Mouse (Mus musculus) urinary bladder, postnatal 10 days (tissue): ENCODE results near the gene Plcz1.

Experiments
- DNase-seq: peaks from one replicate; pipeline ENCODE4 v3.0.0; 2022; ENCODE audit warnings: low spot score

Gene Plcz1

DNA sequence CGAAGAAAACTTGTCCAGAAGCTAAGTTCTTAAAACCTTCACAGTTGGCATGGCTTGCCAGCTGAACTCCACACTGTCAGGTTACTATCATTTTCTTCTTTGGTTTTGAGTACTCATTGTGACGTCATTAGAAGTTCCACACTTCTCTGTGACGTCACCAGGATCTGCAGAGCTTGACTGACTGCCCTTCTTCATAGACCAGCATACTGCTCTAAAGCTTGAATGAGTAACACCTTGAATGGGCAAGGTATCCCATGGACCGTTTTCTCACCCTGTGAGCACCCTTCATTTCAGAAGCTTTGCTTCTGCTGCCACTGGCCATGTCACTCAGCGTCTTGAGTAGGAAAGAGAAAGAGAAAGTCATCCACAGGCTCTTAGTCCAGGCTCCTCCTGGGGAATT lies at the start of gene Plcz1:
Gene Plcz1, minus strand, starts transcription at position 101 of the 400 bp plus-strand sequence.
- no peak for DNase-seq

- no peak for DNase-seq
Measured at GRCm38 (mm10) chr6:140089855-140090254, 48.6 kb upstream of the Plcz1 start.

DNA sequence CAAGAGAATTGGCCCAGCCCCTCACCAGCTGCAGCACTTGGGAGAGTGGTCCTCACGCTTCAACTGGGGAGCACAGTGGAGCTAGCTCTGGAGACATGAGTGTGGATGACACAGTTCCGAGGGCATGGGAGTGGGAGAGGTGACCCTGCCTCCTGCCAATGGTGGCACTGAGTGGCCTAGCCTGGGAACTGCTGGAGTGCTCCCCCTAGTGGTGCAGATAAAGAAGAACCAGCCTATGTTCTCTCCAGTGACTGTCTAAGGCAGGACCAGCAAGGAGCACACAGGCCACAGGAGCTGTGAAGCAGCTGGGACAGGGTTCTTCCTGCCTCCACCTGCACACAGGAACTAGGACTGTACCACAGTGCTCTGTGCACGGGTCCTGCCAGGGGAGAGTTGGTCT lies 40.5 kb upstream of the Plcz1 start:
- DNase-seq, result no peak

DNA sequence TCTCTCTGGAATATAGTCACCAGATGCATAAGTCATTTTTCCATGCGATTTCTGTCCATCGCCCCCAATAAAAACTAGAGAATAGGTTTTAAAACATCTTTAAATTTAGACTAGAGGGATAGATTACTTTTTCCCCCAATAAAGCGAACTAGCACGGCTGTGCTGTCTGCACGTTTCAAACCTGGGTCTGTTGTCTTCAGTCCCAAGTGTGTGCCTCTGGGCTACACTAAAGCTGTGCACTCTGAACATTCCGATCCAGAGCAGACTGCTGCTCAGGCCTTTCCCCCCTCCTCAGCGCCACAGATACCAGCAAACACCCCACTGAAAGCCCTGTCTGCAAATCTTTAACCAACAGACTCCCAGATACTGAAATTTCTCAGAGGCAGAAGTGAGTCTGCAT lies 39.7 kb upstream of the Plcz1 start:
- DNase-seq, result no peak

GRCm38 (mm10) chr6:140069177-140069576 lies 27.9 kb upstream of the Plcz1 start:
- no peak for DNase-seq

- no peak for DNase-seq
Measured at GRCm38 (mm10) chr6:140054271-140054928, 13.1 kb upstream of the Plcz1 start.

- DNase-seq, result no peak
Measured at GRCm38 (mm10) chr6:140051476-140051875, 10.2 kb upstream of the Plcz1 start.

GRCm38 (mm10) chr6:140040952-140041351 lies 305 bp downstream of the Plcz1 start, which contains the start of gene Capza3:
Gene Capza3, plus strand, starts transcription at chr6:140041252.
- DNase-seq, result no peak

- DNase-seq, result no peak
Measured at GRCm38 (mm10) chr6:140024404-140024803, 16.9 kb downstream of the Plcz1 start.

DNA sequence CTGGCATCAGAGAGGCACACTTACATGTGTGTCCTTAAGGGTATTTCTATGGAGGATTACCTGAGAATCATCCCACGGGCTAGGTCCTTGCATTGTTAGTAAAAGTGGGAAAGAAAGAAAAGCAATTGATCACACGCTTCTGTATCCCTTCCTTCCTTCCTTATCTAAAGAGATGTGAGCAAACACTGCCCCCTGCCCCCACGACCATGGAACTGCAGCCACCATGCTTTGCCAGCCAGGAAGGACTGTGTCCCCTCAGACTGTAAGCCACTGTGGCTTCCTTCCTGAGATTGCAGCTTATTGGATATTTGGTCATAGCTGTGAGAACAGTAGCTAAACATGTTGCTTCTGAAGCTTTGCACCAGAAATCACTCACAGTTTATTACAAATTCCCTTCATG lies 36.1 kb downstream of the Plcz1 start:
- no peak for DNase-seq

DNA sequence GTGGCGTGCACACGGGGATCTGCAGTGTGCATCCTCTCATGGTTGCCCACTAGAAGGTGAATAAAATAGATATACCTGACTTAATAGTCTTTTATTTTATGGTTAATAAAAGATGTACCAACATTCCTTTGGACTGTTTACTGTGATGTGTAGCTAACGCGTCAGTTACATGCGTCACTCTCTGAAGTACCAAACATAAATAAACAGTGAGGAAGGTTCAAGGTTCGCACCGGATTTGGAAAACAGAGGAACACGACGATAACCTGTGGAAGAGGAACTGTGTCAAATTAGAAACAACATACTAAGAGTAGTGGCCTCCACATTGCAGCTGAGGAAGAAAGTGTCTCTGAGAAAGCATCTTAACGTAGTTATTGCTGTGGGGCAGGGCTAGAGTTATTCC lies 51.7 kb downstream of the Plcz1 start:
- no peak for DNase-seq

DNA sequence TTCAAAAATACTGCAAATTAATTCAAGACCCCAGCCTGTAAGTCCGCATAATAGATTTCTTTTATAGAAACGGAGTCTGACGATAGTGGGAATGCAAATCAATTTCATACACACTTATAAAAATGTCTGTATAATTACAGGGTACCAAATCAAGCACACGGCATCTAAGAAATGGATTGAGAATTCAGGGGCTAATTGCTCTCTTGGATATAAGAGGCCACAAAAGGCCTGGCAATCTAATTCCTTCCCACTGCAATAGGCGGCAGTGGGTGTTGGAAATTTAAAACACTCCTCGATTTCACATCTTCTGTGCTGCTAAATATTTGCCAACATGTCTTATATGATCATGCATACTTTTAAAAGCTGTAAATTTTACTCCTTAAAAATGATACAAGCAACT lies 52.2 kb downstream of the Plcz1 start:
- DNase-seq, result no peak

GRCm38 (mm10) chr6:139986564-139986963 lies 54.7 kb downstream of the Plcz1 start:
- DNase-seq, result no peak

DNA sequence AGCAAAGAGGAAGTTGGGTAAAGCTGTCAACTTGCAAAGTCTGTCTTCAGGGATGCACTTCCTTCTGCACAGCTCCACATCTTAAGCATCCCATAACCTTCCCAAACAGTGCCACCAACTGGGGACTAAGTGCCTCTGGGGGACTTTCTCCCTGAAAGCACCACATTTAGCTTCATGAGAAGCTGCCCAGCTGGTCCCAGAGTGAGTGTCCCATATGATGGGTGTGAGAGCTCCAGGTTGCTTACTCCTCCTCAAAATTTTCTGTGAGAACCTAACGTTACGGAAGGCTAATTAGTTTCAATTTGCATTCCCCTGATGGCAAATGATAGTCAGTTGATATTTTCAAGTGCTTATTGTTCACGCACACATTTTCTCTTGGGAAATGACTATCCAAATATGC lies 57.2 kb downstream of the Plcz1 start:
- no peak for DNase-seq

DNA sequence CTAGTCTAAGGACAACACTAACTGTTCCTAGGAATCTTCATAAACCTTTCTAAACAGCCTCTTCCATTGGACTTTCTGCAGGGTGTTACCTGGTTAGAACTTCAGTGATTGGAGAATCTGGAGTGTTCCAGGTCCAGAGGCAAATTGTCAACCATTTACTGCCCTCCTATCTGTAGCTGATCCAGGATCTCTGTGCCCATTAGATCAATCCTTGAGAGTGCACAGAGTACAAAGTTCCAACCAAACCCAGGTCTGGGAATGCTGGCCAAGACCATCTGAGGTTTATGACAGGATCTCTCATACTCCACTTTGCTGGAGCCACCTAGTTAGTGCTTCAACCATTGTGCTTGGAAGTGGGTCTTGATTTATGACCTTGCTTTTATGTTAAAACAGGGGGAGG lies 60.2 kb downstream of the Plcz1 start:
- DNase-seq, result no peak

DNA sequence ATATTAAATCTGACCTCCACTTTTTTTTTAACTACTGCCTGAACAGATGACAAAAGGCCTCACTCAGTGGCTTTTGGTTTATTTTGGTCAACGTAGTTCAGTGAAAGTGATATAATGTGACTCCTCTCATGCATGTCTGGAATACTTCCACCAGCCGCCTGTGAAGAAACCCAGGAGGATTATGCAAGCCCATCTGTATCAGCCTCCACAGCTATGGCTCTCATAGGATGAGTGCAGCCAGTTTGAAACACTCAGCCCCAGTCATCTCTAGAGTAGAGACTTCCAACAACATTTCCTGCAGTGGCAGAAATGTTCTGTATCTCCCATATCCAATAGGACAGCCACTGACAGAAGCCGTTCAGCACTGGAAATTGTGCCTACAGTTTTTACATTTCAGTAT lies 63.1 kb downstream of the Plcz1 start:
- DNase-seq, result no peak

DNA sequence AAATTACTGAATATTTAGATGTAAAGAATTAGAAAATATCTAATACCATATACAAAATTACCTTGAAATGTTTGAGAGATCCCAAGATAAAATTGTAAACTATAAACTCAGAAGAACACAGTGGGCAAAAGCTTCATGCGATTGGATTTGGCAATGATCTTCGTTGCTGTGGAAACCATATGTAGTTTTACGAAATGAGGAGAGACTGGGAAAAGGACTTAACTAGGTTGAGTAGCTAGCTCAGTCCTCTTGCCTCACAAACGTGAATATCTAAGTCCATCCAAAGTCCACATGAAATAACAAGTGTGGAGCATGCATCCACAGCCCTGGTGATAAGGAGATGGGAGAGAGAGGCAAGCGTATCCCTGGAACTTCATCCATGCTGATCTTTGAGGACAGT lies 66.6 kb downstream of the Plcz1 start:
- no peak for DNase-seq

- DNase-seq, result no peak
Measured at GRCm38 (mm10) chr6:139971608-139972298, 69.5 kb downstream of the Plcz1 start.

DNA sequence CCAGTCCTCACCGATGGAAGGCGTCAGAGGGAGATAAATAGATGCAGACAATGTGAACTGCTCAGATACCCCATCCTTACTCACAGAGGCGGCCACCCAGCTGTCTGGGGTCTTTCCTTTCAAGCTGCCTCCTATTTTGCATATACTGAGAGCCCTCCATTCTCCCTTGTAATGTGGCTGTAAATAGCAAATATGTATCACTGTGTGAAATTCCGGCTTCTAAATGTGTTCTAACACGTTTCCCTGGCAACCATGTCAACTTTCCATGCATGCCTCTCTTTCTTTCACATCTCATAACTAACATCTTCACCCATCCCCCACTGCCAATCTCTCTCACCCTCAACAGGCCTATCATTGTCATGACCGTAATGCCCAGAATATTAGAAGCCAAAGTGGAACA lies 74.6 kb downstream of the Plcz1 start:
- DNase-seq, result no peak

DNA sequence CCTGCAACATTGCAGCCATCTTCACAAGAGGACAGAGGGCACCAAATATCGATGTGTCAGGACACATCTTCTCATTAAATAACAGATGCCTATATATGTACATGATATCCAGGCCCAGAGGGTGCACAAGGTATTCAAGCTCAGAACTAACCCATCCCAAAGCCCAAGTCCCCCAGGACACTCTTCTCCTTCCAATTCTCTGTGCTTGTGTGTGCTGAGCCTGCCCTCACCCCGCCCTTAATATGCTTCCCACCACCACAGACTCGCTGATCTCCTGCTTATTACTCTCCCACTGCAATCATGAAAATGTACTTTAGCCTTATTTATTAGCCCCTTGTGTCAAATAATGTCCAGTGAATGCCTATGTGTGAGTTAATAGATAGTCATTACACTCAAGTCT lies 76.4 kb downstream of the Plcz1 start:
- no peak for DNase-seq

- DNase-seq, result no peak
Measured at GRCm38 (mm10) chr6:139963775-139964174, 77.5 kb downstream of the Plcz1 start.

DNA sequence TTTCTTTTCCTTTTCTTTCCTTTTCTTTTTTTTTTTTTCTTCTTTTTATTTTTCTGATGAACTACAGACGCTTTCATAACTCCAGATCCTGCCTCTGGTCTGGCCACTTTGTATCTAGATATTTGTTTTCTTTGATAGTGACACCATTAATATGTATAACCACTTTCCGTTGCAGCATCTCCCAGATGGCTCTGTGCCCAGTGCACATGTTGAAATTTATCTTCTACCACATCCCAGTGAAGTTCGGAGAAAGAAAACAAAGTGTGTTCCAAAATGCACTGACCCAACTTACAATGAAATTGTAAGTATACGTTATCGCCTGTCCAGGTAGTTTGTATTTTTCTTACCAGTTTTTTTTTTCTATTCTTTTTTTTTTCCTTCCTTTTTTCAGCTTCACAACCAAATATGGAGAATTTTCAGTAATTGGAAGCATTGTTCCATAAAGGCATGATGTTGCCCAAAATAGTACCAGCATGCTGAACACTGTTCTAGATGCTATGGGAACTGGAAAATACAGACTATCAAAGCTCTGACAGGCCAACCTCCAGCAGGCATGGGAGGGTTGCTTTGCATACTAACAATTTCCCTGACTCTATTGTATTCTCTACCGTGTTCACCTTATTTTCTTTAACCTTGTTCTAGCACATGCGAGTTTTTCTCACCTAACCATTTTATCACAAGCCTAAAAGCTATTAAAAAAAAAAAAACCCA lies 83.6 kb downstream of the Plcz1 start:
- no peak for DNase-seq

GRCm38 (mm10) chr6:139953596-139953995 lies 87.7 kb downstream of the Plcz1 start:
- no peak for DNase-seq
